Mouse (Mus musculus): ENCODE measurements at regions not wholly inside any gene's neighbourhood (a gene's known extent, or its start where the extent isn't known, plus 50 kb on each side); places are given as distances from the start of the nearest gene placed in this dataset.

DNA sequence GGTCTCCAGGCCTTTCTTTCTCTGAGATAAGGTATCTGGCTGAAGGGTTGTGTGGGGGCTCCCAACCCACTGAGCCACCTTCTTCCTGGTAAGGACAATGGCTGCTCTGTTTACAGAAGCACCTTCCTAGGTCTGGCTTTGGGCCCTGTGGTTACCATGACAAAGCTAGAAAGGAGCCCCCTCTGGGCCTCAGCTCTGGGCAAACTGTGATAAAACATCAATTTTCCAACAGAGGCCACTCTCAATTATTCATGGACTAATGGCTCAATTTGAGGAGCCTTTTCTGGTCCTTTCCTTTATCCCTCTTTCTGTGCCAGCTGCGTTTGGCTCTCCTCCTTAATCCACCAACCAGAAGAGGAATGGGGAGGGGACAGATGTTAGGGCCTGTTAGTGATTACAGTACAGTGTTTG is 97.3 kb upstream of the Atp1a1 start:
- Histone ChIP-seq H3K9me3 (replicated peaks; ENCODE audit: control insufficient read depth, insufficient read depth, low read length, poor library complexity, severe bottlenecking) (no peaks in the 10 kb centered on the region), H3K9ac (ENCODE audit: low read depth, poor library complexity, severe bottlenecking) (no peak overlapping the region), H3K27me3 (ENCODE audit: control insufficient read depth, insufficient read depth, low read length, poor library complexity, severe bottlenecking) (no peaks in the 10 kb centered on the region), H3K27ac (ENCODE audit: insufficient read depth, low read length) (no peak overlapping the region), H3K4me3 (ENCODE audit: low read depth, low read length) (no peak overlapping the region), H3K4me1 (ENCODE audit: control insufficient read depth, insufficient read depth, low read length) (peaks cover 4% of the 10 kb centered on the region), H3K36me3 (ENCODE audit: control insufficient read depth, insufficient read depth, low read length, poor library complexity, severe bottlenecking) (no peaks in the 10 kb centered on the region)
- no peak for TF ChIP-seq POLR2A (IDR thresholded peaks at IDR 0.05; ENCODE audit: insufficient read depth, low read length)
- no peak for TF ChIP-seq EP300 (IDR thresholded peaks at IDR 0.05; ENCODE audit: insufficient read depth, low read depth, low read length)
- TF ChIP-seq CTCF (IDR thresholded peaks at IDR 0.05; ENCODE audit: low read depth, low read length), result no peak

DNA sequence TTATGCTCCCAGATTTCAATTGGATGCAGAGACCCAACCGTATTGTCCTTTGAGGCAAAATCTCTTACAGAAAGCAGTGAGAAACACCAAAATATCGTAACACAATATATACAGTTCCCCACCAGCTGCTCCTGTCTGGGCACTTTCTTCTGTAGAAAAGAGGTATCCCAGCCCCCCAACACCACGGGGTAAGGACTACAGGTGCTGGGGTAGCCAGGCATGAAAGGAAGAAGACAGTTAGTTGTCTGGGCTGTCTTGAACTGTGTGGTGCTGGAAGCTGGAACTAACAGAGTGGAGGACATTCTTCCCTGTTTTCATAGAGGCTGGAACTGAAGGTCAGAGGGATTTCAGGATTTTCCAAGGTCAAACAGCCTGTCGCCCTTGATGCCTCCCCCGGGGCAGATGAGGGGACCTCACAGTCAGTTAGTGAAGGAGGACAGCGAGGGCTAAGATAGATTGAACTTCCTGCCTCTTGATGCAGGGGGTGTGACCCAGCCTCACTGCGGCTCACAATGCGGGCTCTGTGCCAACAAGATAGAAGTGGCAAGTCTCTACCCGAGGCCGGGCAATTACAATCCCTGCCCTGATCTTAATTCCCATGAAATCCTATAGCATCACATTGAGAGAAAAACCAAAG is 96.6 kb upstream of the Atp1a1 start:
- H3K27ac ChIP-seq (ENCODE audit: insufficient read depth, low read length), result no peak overlapping the region
- H3K27me3 ChIP-seq (ENCODE audit: control insufficient read depth, insufficient read depth, low read length, poor library complexity, severe bottlenecking), result no peaks in the 10 kb centered on the region
- TF ChIP-seq POLR2A (IDR thresholded peaks at IDR 0.05; ENCODE audit: insufficient read depth, low read length), result no peak
- no peak for TF ChIP-seq CTCF (IDR thresholded peaks at IDR 0.05; ENCODE audit: low read depth, low read length)
- TF ChIP-seq EP300 (IDR thresholded peaks at IDR 0.05; ENCODE audit: insufficient read depth, low read depth, low read length), result no peak
- H3K9me3 ChIP-seq (replicated peaks; ENCODE audit: control insufficient read depth, insufficient read depth, low read length, poor library complexity, severe bottlenecking), result no peaks in the 10 kb centered on the region
- H3K36me3 ChIP-seq (ENCODE audit: control insufficient read depth, insufficient read depth, low read length, poor library complexity, severe bottlenecking), result no peaks in the 10 kb centered on the region
- H3K4me3 ChIP-seq (ENCODE audit: low read depth, low read length), result no peak overlapping the region
- H3K4me1 ChIP-seq (ENCODE audit: control insufficient read depth, insufficient read depth, low read length), result peaks cover 4% of the 10 kb centered on the region
- H3K9ac ChIP-seq (ENCODE audit: low read depth, poor library complexity, severe bottlenecking), result no peak overlapping the region

DNA sequence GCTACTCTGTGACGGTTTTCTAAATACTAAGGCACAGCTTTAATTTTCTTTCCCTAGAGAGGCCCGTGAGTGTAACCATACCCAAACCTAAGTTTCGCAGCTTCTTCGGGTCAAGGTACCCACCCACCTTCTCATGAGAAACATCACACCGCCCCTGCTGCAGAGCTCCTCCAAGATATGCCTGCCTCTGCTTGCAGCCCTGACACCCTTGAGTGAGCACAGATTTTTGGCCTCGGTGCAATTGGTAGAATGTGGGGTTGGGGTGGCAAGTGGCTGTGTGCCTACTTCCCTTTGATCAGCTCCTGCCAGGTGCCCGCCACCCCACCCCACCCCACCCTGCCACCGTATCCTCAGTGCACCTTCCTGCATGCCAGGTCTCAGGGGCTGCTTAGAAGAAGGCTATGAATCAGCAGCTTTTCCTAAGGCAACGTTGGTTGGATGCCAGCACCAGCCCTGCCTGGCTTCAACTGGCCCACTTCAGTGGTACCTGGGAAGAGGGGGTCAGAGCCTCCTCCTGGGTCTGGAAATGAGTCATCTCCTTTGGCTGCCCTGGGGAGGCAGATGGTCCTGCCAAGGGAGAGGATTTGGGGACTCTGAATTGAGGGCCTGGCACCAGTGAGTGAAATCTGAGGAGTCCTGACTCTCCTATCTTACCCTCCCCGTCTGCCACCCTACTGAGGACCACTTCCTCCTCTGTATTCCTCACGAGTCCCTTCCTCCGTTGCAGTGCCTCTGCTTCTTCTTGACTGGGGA is 95.6 kb upstream of the Atp1a1 start:
- no peak overlapping the region for H3K27ac ChIP-seq (ENCODE audit: insufficient read depth, low read length)
- H3K27me3 ChIP-seq (ENCODE audit: control insufficient read depth, insufficient read depth, low read length, poor library complexity, severe bottlenecking), result no peaks in the 10 kb centered on the region
- H3K36me3 ChIP-seq (ENCODE audit: control insufficient read depth, insufficient read depth, low read length, poor library complexity, severe bottlenecking), result no peaks in the 10 kb centered on the region
- H3K4me1 ChIP-seq (ENCODE audit: control insufficient read depth, insufficient read depth, low read length), result peaks cover 4% of the 10 kb centered on the region
- no peak overlapping the region for H3K4me3 ChIP-seq (ENCODE audit: low read depth, low read length)
- H3K9me3 ChIP-seq (replicated peaks; ENCODE audit: control insufficient read depth, insufficient read depth, low read length, poor library complexity, severe bottlenecking), result no peaks in the 10 kb centered on the region
- no peak overlapping the region for H3K9ac ChIP-seq (ENCODE audit: low read depth, poor library complexity, severe bottlenecking)
- TF ChIP-seq EP300 (IDR thresholded peaks at IDR 0.05; ENCODE audit: insufficient read depth, low read depth, low read length), result no peak
- TF ChIP-seq POLR2A (IDR thresholded peaks at IDR 0.05; ENCODE audit: insufficient read depth, low read length), result no peak
- no peak for TF ChIP-seq CTCF (IDR thresholded peaks at IDR 0.05; ENCODE audit: low read depth, low read length)

DNA sequence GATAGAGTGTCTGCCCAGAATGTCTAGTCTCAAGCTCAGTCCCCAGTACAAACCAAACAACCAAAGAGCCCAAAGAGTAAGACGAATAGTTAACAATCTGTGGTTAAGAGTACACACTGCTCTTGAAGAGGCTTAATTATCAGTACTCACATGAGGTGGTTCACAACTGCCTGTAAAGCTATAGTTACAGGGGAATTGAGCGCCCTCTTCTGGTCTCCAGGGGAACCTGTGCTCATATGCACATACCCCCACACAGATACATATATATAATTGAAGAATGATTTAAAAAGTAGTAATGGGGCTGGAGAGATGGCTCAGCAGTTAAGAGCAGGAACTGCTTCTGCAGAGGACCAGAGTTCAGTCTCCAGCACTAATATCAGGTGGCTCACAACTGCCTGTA is 92.3 kb upstream of the Atp1a1 start:
- TF ChIP-seq EP300 (IDR thresholded peaks at IDR 0.05; ENCODE audit: insufficient read depth, low read depth, low read length), result no peak
- no peak overlapping the region for H3K27ac ChIP-seq (ENCODE audit: insufficient read depth, low read length)
- no peaks in the 10 kb centered on the region for H3K27me3 ChIP-seq (ENCODE audit: control insufficient read depth, insufficient read depth, low read length, poor library complexity, severe bottlenecking)
- H3K36me3 ChIP-seq (ENCODE audit: control insufficient read depth, insufficient read depth, low read length, poor library complexity, severe bottlenecking), result no peaks in the 10 kb centered on the region
- no peaks in the 10 kb centered on the region for H3K9me3 ChIP-seq (replicated peaks; ENCODE audit: control insufficient read depth, insufficient read depth, low read length, poor library complexity, severe bottlenecking)
- peaks cover 4% of the 10 kb centered on the region for H3K4me1 ChIP-seq (ENCODE audit: control insufficient read depth, insufficient read depth, low read length)
- no peak overlapping the region for H3K9ac ChIP-seq (ENCODE audit: low read depth, poor library complexity, severe bottlenecking)
- H3K4me3 ChIP-seq (ENCODE audit: low read depth, low read length), result no peak overlapping the region

DNA sequence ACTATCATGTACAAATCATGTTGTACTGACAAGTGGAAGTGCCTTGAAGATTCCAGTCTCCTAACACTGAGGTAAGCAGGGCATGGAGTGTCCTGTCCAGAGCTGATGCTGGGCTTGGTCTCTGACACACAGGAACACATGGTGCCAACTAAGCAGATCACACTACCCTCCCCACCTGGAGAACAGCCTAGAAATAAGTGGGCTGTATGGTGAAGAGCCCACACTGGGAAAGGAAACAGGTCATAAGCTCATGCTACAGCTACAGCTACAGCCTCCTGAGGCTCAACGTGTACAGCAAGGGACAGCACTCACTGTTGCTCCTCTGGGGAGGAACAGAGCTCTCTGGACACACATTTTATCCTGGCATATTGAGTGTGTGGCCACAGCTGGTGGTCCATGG is 89.8 kb upstream of the Atp1a1 start:
- no peak for TF ChIP-seq POLR2A (IDR thresholded peaks at IDR 0.05; ENCODE audit: insufficient read depth, low read length)
- no peak for TF ChIP-seq EP300 (IDR thresholded peaks at IDR 0.05; ENCODE audit: insufficient read depth, low read depth, low read length)
- no peak for TF ChIP-seq CTCF (IDR thresholded peaks at IDR 0.05; ENCODE audit: low read depth, low read length)
- no peak overlapping the region for H3K4me3 ChIP-seq (ENCODE audit: low read depth, low read length)
- no peaks in the 10 kb centered on the region for H3K27me3 ChIP-seq (ENCODE audit: control insufficient read depth, insufficient read depth, low read length, poor library complexity, severe bottlenecking)
- H3K4me1 ChIP-seq (ENCODE audit: control insufficient read depth, insufficient read depth, low read length), result no peaks in the 10 kb centered on the region
- H3K36me3 ChIP-seq (ENCODE audit: control insufficient read depth, insufficient read depth, low read length, poor library complexity, severe bottlenecking), result no peaks in the 10 kb centered on the region
- H3K9ac ChIP-seq (ENCODE audit: low read depth, poor library complexity, severe bottlenecking), result no peak overlapping the region
- H3K27ac ChIP-seq (ENCODE audit: insufficient read depth, low read length), result no peak overlapping the region
- H3K9me3 ChIP-seq (replicated peaks; ENCODE audit: control insufficient read depth, insufficient read depth, low read length, poor library complexity, severe bottlenecking), result no peaks in the 10 kb centered on the region

DNA sequence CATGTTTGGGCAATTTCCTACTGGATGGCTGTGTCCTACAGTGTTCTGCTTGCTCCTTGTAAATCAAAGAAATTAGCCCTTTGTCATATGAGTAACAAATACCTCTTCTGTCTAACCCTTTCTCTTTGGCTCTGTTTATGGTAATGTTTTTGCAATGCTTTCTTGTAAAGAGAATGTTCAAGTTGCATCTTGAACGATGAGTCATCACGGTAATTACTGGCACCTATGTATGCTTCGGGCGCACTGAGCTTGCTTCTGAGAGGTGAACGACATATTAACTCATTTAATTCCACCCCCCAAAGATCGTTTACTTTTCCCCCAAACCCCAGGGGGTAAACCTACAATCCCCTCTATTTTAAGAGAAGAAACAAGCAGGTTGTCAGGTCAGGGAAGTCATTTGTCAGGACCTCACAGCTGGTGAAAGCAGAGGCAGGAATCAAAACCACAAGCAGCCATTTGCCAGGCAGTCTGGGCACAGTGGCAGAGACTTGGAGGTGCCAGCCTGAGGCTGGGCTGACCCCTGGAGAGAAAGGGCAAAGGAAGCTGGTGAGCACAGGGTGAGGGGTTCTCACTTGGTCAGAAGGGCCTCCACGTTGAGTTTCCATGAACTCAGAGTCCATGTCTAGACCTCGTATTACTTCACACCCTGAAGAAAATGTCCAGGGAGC is 87.6 kb upstream of the Atp1a1 start:
- no peaks in the 10 kb centered on the region for H3K27me3 ChIP-seq (ENCODE audit: control insufficient read depth, insufficient read depth, low read length, poor library complexity, severe bottlenecking)
- H3K9ac ChIP-seq (ENCODE audit: low read depth, poor library complexity, severe bottlenecking), result no peak overlapping the region
- no peak for TF ChIP-seq EP300 (IDR thresholded peaks at IDR 0.05; ENCODE audit: insufficient read depth, low read depth, low read length)
- TF ChIP-seq POLR2A (IDR thresholded peaks at IDR 0.05; ENCODE audit: insufficient read depth, low read length), result no peak
- no peak for TF ChIP-seq CTCF (IDR thresholded peaks at IDR 0.05; ENCODE audit: low read depth, low read length)
- H3K4me3 ChIP-seq (ENCODE audit: low read depth, low read length), result no peak overlapping the region
- H3K36me3 ChIP-seq (ENCODE audit: control insufficient read depth, insufficient read depth, low read length, poor library complexity, severe bottlenecking), result no peaks in the 10 kb centered on the region
- H3K4me1 ChIP-seq (ENCODE audit: control insufficient read depth, insufficient read depth, low read length), result no peaks in the 10 kb centered on the region
- H3K27ac ChIP-seq (ENCODE audit: insufficient read depth, low read length), result no peak overlapping the region
- no peaks in the 10 kb centered on the region for H3K9me3 ChIP-seq (replicated peaks; ENCODE audit: control insufficient read depth, insufficient read depth, low read length, poor library complexity, severe bottlenecking)

Measured in ES-Bruce4 (cell line).